Mouse (Mus musculus) layer of hippocampus, postnatal 36 days (tissue): ENCODE measurements around the gene Llgl2. TPM values are rescaled to one million over a fixed set of nuclear protein-coding genes. Genes with fewer than 3 reads are reported as not detected.
"Not testable (repeated sequence)": the region's sequence is repeated elsewhere in the genome, so short reads cannot be mapped to it uniquely, and the experiment has no call there.

Experiments used
- DNase-seq, 2 experiments: peaks; one replicate each; pipeline ENCODE4 v3.0.0; 2022
- total RNA-seq, 2 experiments: library from RNA; stranded (reverse); gene quantifications; 2 replicates each; pipeline ENCODE4 v1.2.3; 2021

The Llgl2 gene
- total RNA-seq, 2 experiments from 2014 or later: 1.2 to 2.4 TPM

- DNase-seq: no peak
Observed at GRCm38 (mm10) chr11:115836656-115837395, 13.0 kb downstream of the Llgl2 start.

- DNase-seq: no peak
Observed at GRCm38 (mm10) chr11:115837606-115838345, 13.9 kb downstream of the Llgl2 start.

GRCm38 (mm10) chr11:115838895-115839311 lies 15.1 kb downstream of the Llgl2 start:
- DNase-seq: no peak

- DNase-seq: no peak
Observed at GRCm38 (mm10) chr11:115839732-115840131, 15.9 kb downstream of the Llgl2 start.

GRCm38 (mm10) chr11:115841044-115841443 lies 17.2 kb downstream of the Llgl2 start:
- no peak for DNase-seq

- no peak for DNase-seq
Observed at GRCm38 (mm10) chr11:115841961-115842550, 18.2 kb downstream of the Llgl2 start.

GRCm38 (mm10) chr11:115843141-115843890 lies 19.5 kb downstream of the Llgl2 start:
- no peak for DNase-seq

- DNase-seq: no peak
Observed at GRCm38 (mm10) chr11:115843891-115844239, 20.0 kb downstream of the Llgl2 start.

GRCm38 (mm10) chr11:115844240-115844639 lies 20.4 kb downstream of the Llgl2 start:
- DNase-seq: no peak

GRCm38 (mm10) chr11:115845819-115846218 lies 22.0 kb downstream of the Llgl2 start:
- DNase-seq: no peak

- DNase-seq: peak in 1 of 2 experiments; percentile 9
Observed at GRCm38 (mm10) chr11:115854674-115855073, 30.8 kb downstream of the Llgl2 start.

- not testable (repeated sequence) for DNase-seq
Observed at GRCm38 (mm10) chr11:115857146-115857545, 33.3 kb downstream of the Llgl2 start.

GRCm38 (mm10) chr11:115857936-115858335 lies 34.1 kb downstream of the Llgl2 start:
- no peak for DNase-seq

GRCm38 (mm10) chr11:115858354-115858753 lies 34.5 kb downstream of the Llgl2 start, which contains the start of gene Myo15b:
Gene Myo15b, plus strand, starts transcription at chr11:115858406.
- no peak for DNase-seq

- peak; percentile 66 to 73 for DNase-seq
Observed at GRCm38 (mm10) chr11:115859143-115859945, 35.5 kb downstream of the Llgl2 start.

GRCm38 (mm10) chr11:115863895-115864294 lies 40.0 kb downstream of the Llgl2 start:
- no peak for DNase-seq

GRCm38 (mm10) chr11:115869393-115869792 lies 45.5 kb downstream of the Llgl2 start:
- DNase-seq: no peak

GRCm38 (mm10) chr11:115872437-115872836 lies 48.6 kb downstream of the Llgl2 start:
- no peak for DNase-seq

GRCm38 (mm10) chr11:115875935-115876334 lies 52.1 kb downstream of the Llgl2 start:
- no peak for DNase-seq

GRCm38 (mm10) chr11:115876438-115876837 lies 52.6 kb downstream of the Llgl2 start:
- DNase-seq: no peak

GRCm38 (mm10) chr11:115877174-115877755 lies 53.4 kb downstream of the Llgl2 start:
- DNase-seq: no peak
